Comparison of ENCODE assay signal across 8 mouse cellular contexts in genomic region chr7:144283701-144284100, GRCm38 (mm10).
A peak's percentile ranks its signal among the peaks of the same experiment; 100 is the strongest.
DNase-seq lines count a peak whose midpoint lies in the region; ATAC-seq and TF ChIP-seq lines count a peak whose summit lies in the region.

No protein-coding gene starts in this region.

- no peak for TF ChIP-seq EP300 in heart, adult 2 months (IDR thresholded peaks at IDR 0.05; ENCODE audit: insufficient read depth, low read depth, low read length)

- H3K27ac ChIP-seq in heart, adult 2 months = no peak overlapping the region
- H3K27ac ChIP-seq in neural tube, embryonic 13.5 days (replicated peaks) = peak overlapping the region; percentile 98

- no peaks in the 10 kb centered on the region for H3K9me3 ChIP-seq in neural tube, embryonic 13.5 days

- WGBS in heart, adult 2 months = 13% methylated on average over 6 of the region's 6 CpGs
- WGBS in neural tube, embryonic 13.5 days = 8% methylated on average over 6 of the region's 6 CpGs

- peak; percentile 27 for DNase-seq in adrenal gland, postnatal 10 days
- no peak for DNase-seq in adrenal gland, postnatal 4 days (ENCODE audit: low spot score in 2 of 2)
- DNase-seq in Muller cell, postnatal 12 days (ENCODE audit: inconsistent ontology term) = peak; percentile 39
- peak; percentile 8 to 27 for DNase-seq in heart, adult 2 months
- peak; percentile 53 for DNase-seq in left cerebral cortex, postnatal 4 days
- no peak for DNase-seq in layer of hippocampus, adult 8-10 months (ENCODE audit: low spot score in 2 of 2)
- no peak for DNase-seq in layer of hippocampus, postnatal 36 days

- no peaks in the 10 kb centered on the region for H3K36me3 ChIP-seq in heart, adult 2 months (ENCODE audit: control insufficient read depth, insufficient read depth, low read length)
- no peaks in the 10 kb centered on the region for H3K36me3 ChIP-seq in neural tube, embryonic 13.5 days

- no peaks in the 10 kb centered on the region for H3K79me2 ChIP-seq in heart, adult 2 months (replicated peaks; ENCODE audit: control insufficient read depth, insufficient read depth, low read length)

- no peak overlapping the region for H3K9ac ChIP-seq in heart, adult 2 months (ENCODE audit: low read depth, low read length)
- H3K9ac ChIP-seq in neural tube, embryonic 13.5 days = peak overlapping the region; percentile 87

- ATAC-seq in neural tube, embryonic 13.5 days (ENCODE audit: low read depth) = peak; percentile 37; the same call in 1 of the 2 replicates

- TF ChIP-seq CTCF in heart, adult 2 months (IDR thresholded peaks at IDR 0.05) = no peak

- H3K27me3 ChIP-seq in heart, adult 2 months (ENCODE audit: control insufficient read depth, insufficient read depth, low read length) = peaks cover 5% of the 10 kb centered on the region; the same call in 1 of the 2 replicates
- 0 out of 2 replicates have a peak, but pooled peaks cover 3% of the 10 kb centered on the region for H3K27me3 ChIP-seq in neural tube, embryonic 13.5 days

- H3K4me3 ChIP-seq in heart, adult 2 months = peak overlapping the region; percentile 3; the same call in 1 of the 2 replicates
- peak overlapping the region; percentile 58 for H3K4me3 ChIP-seq in neural tube, embryonic 13.5 days

- TF ChIP-seq POLR2A in heart, adult 2 months (IDR thresholded peaks at IDR 0.05; ENCODE audit: insufficient read depth, low read depth, low read length) = no peak

- intact Hi-C loops in heart, adult 2 months (cut with DNase I) = no loop called here
- intact Hi-C loops in left cerebral cortex, postnatal 4 days (cut with DNase I) = no loop called here

- H3K4me2 ChIP-seq in neural tube, embryonic 13.5 days = peak overlapping the region; percentile 88

- H3K4me1 ChIP-seq in heart, adult 2 months (ENCODE audit: control insufficient read depth, insufficient read depth, low read length) = no peaks in the 10 kb centered on the region
- peaks cover 66% of the 10 kb centered on the region for H3K4me1 ChIP-seq in neural tube, embryonic 13.5 days (replicated peaks)

Comparison
In these comparisons a context has a peak if more than half of its experiments do, and no peak if none do; other contexts are left out.
1. DNase-seq: peak in adrenal gland, postnatal 10 days (single experiment), Muller cell, postnatal 12 days (single experiment), heart, adult 2 months (2 of 2) and left cerebral cortex, postnatal 4 days (single experiment); none in adrenal gland, postnatal 4 days (0 of 2), layer of hippocampus, adult 8-10 months (0 of 2) and layer of hippocampus, postnatal 36 days (0 of 2).